Mouse (Mus musculus) kidney, embryonic 15.5 days (tissue): ENCODE results near the gene Gas6. TPM values are rescaled to one million over a fixed set of nuclear protein-coding genes. Genes with fewer than 3 reads are reported as not detected.

Source experiments
- ATAC-seq: fragments of 200-750 bp; cut with Nextera tagmentation; replicated peaks from 2 replicates; pipeline ENCODE4 v1.8.0; 2017; ENCODE audit warnings: moderate TSS enrichment; ENCODE audit not compliant: low FRiP score
- H3K27ac ChIP-seq: fragments of 300-500 bp; sonication (generic); 2 replicates; pipeline ENCODE4 v1.5.1; 2015; ENCODE audit warnings: mild to moderate bottlenecking, inconsistent platforms
- H3K27me3 ChIP-seq: fragments of 300-500 bp; sonication (generic); 2 replicates; pipeline ENCODE4 v1.6.1; 2015; ENCODE audit warnings: inconsistent platforms
- H3K36me3 ChIP-seq: fragments of 300-500 bp; sonication (generic); 2 replicates; pipeline ENCODE4 v1.6.1; 2015; ENCODE audit warnings: inconsistent platforms
- H3K4me1 ChIP-seq: fragments of 300-500 bp; sonication (generic); 2 replicates; pipeline ENCODE4 v1.6.1; 2015; ENCODE audit warnings: inconsistent platforms
- H3K4me2 ChIP-seq: fragments of 300-500 bp; sonication (generic); 2 replicates; pipeline ENCODE4 v1.6.1; 2015; ENCODE audit warnings: moderate library complexity, mild to moderate bottlenecking, inconsistent platforms
- H3K4me3 ChIP-seq: fragments of 300-500 bp; sonication (generic); replicated peaks from 2 replicates; pipeline ENCODE4 v1.5.1; 2015; ENCODE audit warnings: mild to moderate bottlenecking, inconsistent platforms
- H3K9ac ChIP-seq: fragments of 300-500 bp; sonication (generic); 2 replicates; pipeline ENCODE4 v1.6.1; 2015; ENCODE audit warnings: mild to moderate bottlenecking, inconsistent platforms
- H3K9me3 ChIP-seq: fragments of 300-500 bp; sonication (generic); replicated peaks from 2 replicates; pipeline ENCODE4 v1.6.1; 2016; ENCODE audit warnings: inconsistent platforms
- WGBS: fragments of 180-500 bp; shearing (Covaris S2); methylation state at CpG from one replicate; pipeline ENCODE4 v1.1.7; 2015; ENCODE audit warnings: mixed read lengths; 5-methylcytosine and 5-hydroxymethylcytosine counted together
- polyA plus RNA-seq: library from polyadenylated mRNA; unstranded; fragments of >200 nt; fragmentation: Nextera tagmentation; extraction: Ambion mirVana; gene quantifications from 2 replicates; pipeline ENCODE4 v1.2.1, GENCODE M21; 2015

Gas6 gene
- polyA plus RNA-seq, 1 experiment from 2014 or later = 55.3 TPM

- H3K4me3 ChIP-seq = no peak overlapping the region
Observed at GRCm38 (mm10) chr8:13520349-13520748, 26.1 kb upstream of the Gas6 start.

DNA sequence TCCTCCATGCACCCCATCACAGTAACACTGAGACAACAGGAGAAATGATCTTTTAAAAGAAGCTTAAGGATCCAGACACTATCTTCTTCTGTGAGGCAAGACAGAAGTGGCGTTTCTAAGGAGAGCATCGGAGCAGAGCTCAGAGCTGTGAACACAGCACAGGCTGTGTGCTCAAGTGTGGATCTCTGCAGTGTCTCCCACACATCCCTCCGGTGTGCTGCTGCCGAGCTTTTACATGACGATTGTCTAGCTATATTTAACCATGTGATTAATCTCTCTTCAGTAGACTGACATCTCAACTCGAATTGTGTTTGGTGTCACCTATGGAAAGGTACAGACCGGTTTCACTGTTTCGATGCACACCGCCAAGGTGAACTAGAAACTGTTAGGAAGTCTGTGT, 25.2 kb upstream of the Gas6 start:
- Histone ChIP-seq H3K4me1 (peaks cover 14% of the 10 kb centered on the region), H3K4me3 (no peak overlapping the region), H3K27ac (no peak overlapping the region), H3K36me3 (no peaks in the 10 kb centered on the region), H3K27me3 (peaks cover 6% of the 10 kb centered on the region; the same call in 1 of the 2 replicates), H3K4me2 (no peak overlapping the region), H3K9me3 (no peaks in the 10 kb centered on the region), H3K9ac (no peak overlapping the region)
- WGBS = 66% methylated on average over 9 of the region's 9 CpGs
- no peak for ATAC-seq

More at GRCm38 (mm10) chr8:13520349-13520748, 26.1 kb upstream of the Gas6 start:
- H3K27ac ChIP-seq = no peak overlapping the region
- no peak overlapping the region for H3K4me2 ChIP-seq
- peaks cover 14% of the 10 kb centered on the region for H3K4me1 ChIP-seq
- peaks cover 6% of the 10 kb centered on the region; the same call in 1 of the 2 replicates for H3K27me3 ChIP-seq
- no peak for ATAC-seq
- WGBS = 67% methylated on average over 6 of the region's 6 CpGs
- no peak overlapping the region for H3K9ac ChIP-seq
- no peaks in the 10 kb centered on the region for H3K36me3 ChIP-seq
- no peaks in the 10 kb centered on the region for H3K9me3 ChIP-seq

GRCm38 (mm10) chr8:13517284-13517781, 23.0 kb upstream of the Gas6 start:
- Histone ChIP-seq H3K4me2 (no peak overlapping the region), H3K9me3 (no peaks in the 10 kb centered on the region), H3K27me3 (0 out of 2 replicates have a peak, but pooled peaks cover 3% of the 10 kb centered on the region), H3K27ac (no peak overlapping the region), H3K36me3 (no peaks in the 10 kb centered on the region), H3K4me1 (peaks cover 15% of the 10 kb centered on the region), H3K4me3 (no peak overlapping the region), H3K9ac (no peak overlapping the region)
- ATAC-seq = no peak
- 87% methylated on average over 6 of the region's 6 CpGs for WGBS

DNA sequence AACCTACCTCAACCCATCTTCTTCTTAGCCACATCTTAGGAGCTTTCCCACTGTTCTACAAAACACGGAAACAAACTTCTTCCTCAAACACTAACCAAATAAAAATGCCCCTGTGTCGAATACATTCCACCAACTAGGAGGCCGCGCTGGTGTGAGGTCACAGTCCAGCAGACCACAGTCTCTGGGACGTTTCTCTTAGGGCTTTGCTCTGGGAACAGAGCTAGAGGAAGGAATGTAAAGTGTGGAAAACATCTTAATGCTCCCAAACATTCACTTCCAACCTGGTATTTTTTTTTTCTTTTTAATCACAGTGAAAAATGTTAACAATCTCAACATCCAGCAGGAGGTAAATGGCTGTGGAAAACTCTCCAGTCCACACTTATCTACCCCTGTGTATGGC, 22.4 kb upstream of the Gas6 start:
- H3K27me3 ChIP-seq = 0 out of 2 replicates have a peak, but pooled peaks cover 3% of the 10 kb centered on the region
- 68% methylated on average over 5 of the region's 5 CpGs for WGBS
- H3K4me1 ChIP-seq = peaks cover 15% of the 10 kb centered on the region
- no peak overlapping the region for H3K9ac ChIP-seq
- H3K4me3 ChIP-seq = no peak overlapping the region
- no peak for ATAC-seq
- peak overlapping the region; percentile 22; the same call in 1 of the 2 replicates for H3K27ac ChIP-seq
- no peaks in the 10 kb centered on the region for H3K36me3 ChIP-seq
- no peaks in the 10 kb centered on the region for H3K9me3 ChIP-seq
- no peak overlapping the region for H3K4me2 ChIP-seq

DNA sequence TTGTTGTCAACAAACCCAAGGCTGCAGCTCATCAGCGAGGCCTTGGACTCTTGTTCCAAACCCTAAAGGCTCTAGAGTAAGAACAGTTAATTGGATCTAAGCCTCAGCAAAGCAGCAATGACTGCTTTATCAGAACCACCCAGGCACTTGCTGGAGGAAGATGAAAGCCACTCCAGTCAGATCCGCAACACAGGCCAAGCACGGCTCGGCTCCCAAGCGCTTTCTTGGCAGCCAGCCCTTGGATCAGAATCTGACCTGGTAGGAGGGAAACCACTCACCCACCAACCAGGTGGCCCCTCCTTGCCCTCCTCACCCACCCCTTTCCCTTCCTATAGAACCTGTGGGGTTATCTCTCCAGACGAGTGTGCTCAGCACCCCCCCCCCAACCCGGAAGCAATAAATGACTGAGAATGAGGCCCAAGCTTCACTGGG, 21.7 kb upstream of the Gas6 start:
- Histone ChIP-seq H3K36me3 (no peaks in the 10 kb centered on the region), H3K27ac (no peak overlapping the region), H3K4me1 (peaks cover 10% of the 10 kb centered on the region), H3K9ac (no peak overlapping the region), H3K9me3 (no peaks in the 10 kb centered on the region), H3K4me2 (no peak overlapping the region), H3K27me3 (0 out of 2 replicates have a peak, but pooled peaks cover 3% of the 10 kb centered on the region), H3K4me3 (no peak overlapping the region)
- 0 out of 2 replicates have a peak, but pooled peaks have one; percentile 49 for ATAC-seq
- 59% methylated on average over 7 of the region's 7 CpGs for WGBS

DNA sequence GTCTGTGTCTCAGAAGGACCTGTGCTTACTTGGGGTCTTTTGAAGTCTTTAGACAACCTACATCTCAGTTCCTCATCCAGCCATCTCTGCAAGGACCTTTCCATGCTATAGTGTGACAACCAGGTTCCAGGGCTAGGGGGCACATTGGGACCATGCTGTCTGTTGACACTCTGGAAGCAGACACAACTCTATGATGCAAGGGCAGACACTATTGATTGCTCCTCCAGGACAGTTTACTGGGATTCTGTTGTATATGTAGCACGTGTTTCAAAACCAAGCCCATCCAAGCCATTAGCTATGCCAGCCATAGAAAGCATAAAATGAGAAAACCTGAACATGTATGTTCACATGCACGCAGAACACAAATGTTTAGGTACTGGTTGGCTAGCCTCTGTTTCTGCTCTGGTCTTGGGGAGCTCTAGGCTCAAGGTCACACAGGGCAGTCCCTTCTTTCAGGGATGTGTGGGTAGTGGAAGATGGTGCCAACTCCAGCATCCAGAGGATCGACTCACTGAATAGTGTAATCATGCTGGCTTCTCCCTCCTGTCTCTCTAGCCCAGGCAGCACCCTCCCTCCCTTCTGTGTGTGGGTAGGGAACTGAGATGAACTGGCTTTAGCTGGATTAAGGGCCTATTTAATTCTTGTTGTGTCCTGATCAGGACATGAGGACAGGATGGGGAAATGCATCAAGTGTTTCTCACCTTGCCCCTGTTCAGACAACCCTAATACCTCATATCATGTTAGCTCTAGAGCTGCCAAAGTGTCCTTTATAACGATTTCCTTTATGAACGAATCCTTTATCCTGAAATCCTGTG, 19.5 kb upstream of the Gas6 start:
- ATAC-seq = no peak
- WGBS = 83% methylated on average over 5 of the region's 5 CpGs
- no peak overlapping the region for H3K27ac ChIP-seq
- no peak overlapping the region for H3K4me2 ChIP-seq
- no peak overlapping the region for H3K4me3 ChIP-seq
- H3K9ac ChIP-seq = no peak overlapping the region
- H3K27me3 ChIP-seq = no peaks in the 10 kb centered on the region
- peaks cover 7% of the 10 kb centered on the region for H3K4me1 ChIP-seq
- no peaks in the 10 kb centered on the region for H3K36me3 ChIP-seq
- H3K9me3 ChIP-seq = no peaks in the 10 kb centered on the region

- H3K4me2 ChIP-seq = no peak overlapping the region
- H3K9me3 ChIP-seq = no peaks in the 10 kb centered on the region
- peaks cover 8% of the 10 kb centered on the region for H3K4me1 ChIP-seq
- no peak overlapping the region for H3K9ac ChIP-seq
- no peak overlapping the region for H3K4me3 ChIP-seq
- no peaks in the 10 kb centered on the region for H3K27me3 ChIP-seq
- H3K36me3 ChIP-seq = no peaks in the 10 kb centered on the region
- ATAC-seq = no peak
- 50% methylated on average over 6 of the region's 6 CpGs for WGBS
- no peak overlapping the region for H3K27ac ChIP-seq
Observed at GRCm38 (mm10) chr8:13512677-13513076, 18.4 kb upstream of the Gas6 start.

DNA sequence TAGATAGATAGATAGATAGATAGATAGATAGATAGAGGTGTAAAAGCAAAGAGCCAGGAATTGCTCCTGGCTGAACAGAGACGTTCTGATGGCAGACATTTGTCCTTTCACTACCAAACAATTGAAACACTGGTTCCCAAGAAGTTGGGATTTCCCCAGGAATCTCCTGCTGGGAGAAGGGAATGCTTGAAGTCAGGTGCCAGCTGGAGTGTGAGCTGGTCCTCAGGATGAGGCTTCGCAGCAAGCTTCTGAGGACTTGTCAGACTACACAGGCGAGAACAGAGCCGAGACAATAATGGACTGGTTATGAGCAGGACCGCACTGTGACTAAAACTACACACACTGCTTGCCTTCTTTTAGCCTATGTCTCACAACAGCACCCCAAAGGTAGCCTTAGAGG, 17.7 kb upstream of the Gas6 start:
- Histone ChIP-seq H3K27me3 (no peaks in the 10 kb centered on the region), H3K9ac (no peak overlapping the region), H3K36me3 (no peaks in the 10 kb centered on the region), H3K4me3 (no peak overlapping the region), H3K4me1 (peaks cover 11% of the 10 kb centered on the region), H3K4me2 (no peak overlapping the region), H3K27ac (no peak overlapping the region), H3K9me3 (no peaks in the 10 kb centered on the region)
- ATAC-seq = no peak
- 82% methylated on average over 5 of the region's 5 CpGs for WGBS

GRCm38 (mm10) chr8:13507284-13507937, 13.1 kb upstream of the Gas6 start:
- H3K36me3 ChIP-seq = no peaks in the 10 kb centered on the region
- H3K27ac ChIP-seq = no peak overlapping the region
- no peak overlapping the region for H3K4me2 ChIP-seq
- no peaks in the 10 kb centered on the region for H3K27me3 ChIP-seq
- H3K4me1 ChIP-seq = peaks cover 9% of the 10 kb centered on the region; the same call in 1 of the 2 replicates
- no peak for ATAC-seq
- H3K9me3 ChIP-seq = no peaks in the 10 kb centered on the region
- WGBS = 75% methylated on average over 3 of the region's 3 CpGs
- H3K4me3 ChIP-seq = no peak overlapping the region
- H3K9ac ChIP-seq = no peak overlapping the region

GRCm38 (mm10) chr8:13506849-13507248, 12.6 kb upstream of the Gas6 start:
- Histone ChIP-seq H3K36me3 (no peaks in the 10 kb centered on the region), H3K4me3 (no peak overlapping the region), H3K9me3 (no peaks in the 10 kb centered on the region), H3K27ac (peak overlapping the region; percentile 13; the same call in 1 of the 2 replicates), H3K4me2 (no peak overlapping the region), H3K27me3 (no peaks in the 10 kb centered on the region), H3K4me1 (peaks cover 9% of the 10 kb centered on the region; the same call in 1 of the 2 replicates), H3K9ac (no peak overlapping the region)
- 37% methylated on average over 4 of the region's 4 CpGs for WGBS
- peak; percentile 87 for ATAC-seq

GRCm38 (mm10) chr8:13504894-13505674, 10.8 kb upstream of the Gas6 start:
- Histone ChIP-seq H3K4me2 (no peak overlapping the region), H3K36me3 (no peaks in the 10 kb centered on the region), H3K9ac (no peak overlapping the region), H3K9me3 (no peaks in the 10 kb centered on the region), H3K4me1 (peaks cover 9% of the 10 kb centered on the region; the same call in 1 of the 2 replicates), H3K4me3 (no peak overlapping the region), H3K27me3 (no peaks in the 10 kb centered on the region), H3K27ac (peak overlapping the region; percentile 23)
- no peak for ATAC-seq
